Mouse (Mus musculus): ENCODE measurements around the gene Adad1.

GRCm38 (mm10) chr3:37141827-37142226 is 78.5 kb downstream of the Adad1 start:
- TF ChIP-seq CTCF (IDR thresholded peaks at IDR 0.05; ENCODE audit: low read depth) (no peak), EP300 (IDR thresholded peaks at IDR 0.05; ENCODE audit: low read depth) (no peak)
